ENCODE assay signal across 25 mouse cellular contexts in the genomic region with DNA sequence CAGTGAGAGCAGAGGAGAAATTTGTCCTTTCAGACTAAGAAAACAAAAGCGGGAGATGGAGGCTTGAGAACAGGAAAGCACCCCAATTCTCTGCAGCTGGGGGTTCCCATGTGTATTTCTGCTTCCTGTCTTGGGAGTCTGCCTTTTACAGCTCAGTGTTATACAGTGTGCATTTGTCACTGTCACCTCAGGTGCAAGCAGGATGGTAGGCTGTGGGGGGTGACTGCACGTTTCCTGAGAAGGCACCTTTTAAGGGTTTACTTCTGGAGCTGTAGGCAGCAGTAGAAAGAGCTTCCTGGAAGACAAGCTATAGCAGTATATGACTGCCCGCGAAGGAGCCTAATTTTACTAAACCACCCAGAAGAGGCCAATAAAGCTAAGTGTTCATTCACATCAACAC.
DNase-seq lines count a peak whose midpoint lies in the region; ATAC-seq and TF ChIP-seq lines count a peak whose summit lies in the region.
"Had no signal": no experiment of that assay in that cellular context is flagged by ENCODE, and none has a peak within 500 bp of the region (broad histone marks: within the 10 kb centered on the region; RNA-seq: fewer than 3 reads in every experiment).

No protein-coding gene starts in this region.

- TF ChIP-seq CTCF in thymus, adult 2 months (IDR thresholded peaks at IDR 0.05; ENCODE audit: borderline replicate concordance, control insufficient read depth, extremely low read depth, insufficient read depth, low read length, poor library complexity), result no peak

- peak; percentile 97 for ATAC-seq in activated CD4-positive, CD25-positive, alpha-beta regulatory T cell, adult 4 months
- ATAC-seq: intestine, postnatal 0 days; midbrain, embryonic 16.5 days had no signal

- DNase-seq in CD4-positive, CD25-positive, alpha-beta regulatory T cell, adult 2 months (ENCODE audit: low read depth, low spot score), result peak; percentile 64
- DNase-seq in thymus, adult 2 months, result peak; percentile 56
- DNase-seq in thymus, postnatal 4 days, result peak; percentile 54
- DNase-seq in adrenal gland, adult 2 months, result no peak
- no peak for DNase-seq in urinary bladder, postnatal 14 days (ENCODE audit: low spot score)
- no peak for DNase-seq in layer of hippocampus, adult 18-20 months (ENCODE audit: low spot score in 2 of 2)
- DNase-seq: adrenal gland, adult 8-10 months; cerebellum, adult 18-20 months; cerebellum, postnatal 14 days; gastrocnemius, postnatal 36 days; kidney, postnatal 36 days; left cerebral cortex, postnatal 4 days; liver; lung, postnatal 36 days; right cerebral cortex, postnatal 4 days had no signal

- peaks cover 6% of the 10 kb centered on the region; the same call in 1 of the 2 replicates for H3K4me1 ChIP-seq in thymus, adult 2 months (replicated peaks; ENCODE audit: control insufficient read depth, insufficient read depth, low read length)
- H3K4me1 ChIP-seq: forebrain, embryonic 12.5 days; hindbrain, embryonic 15.5 days; liver, embryonic 15.5 days had no signal

- H3K4me3 ChIP-seq in thymus, adult 2 months (ENCODE audit: control insufficient read depth, insufficient read depth, low read length), result no peak overlapping the region
- H3K4me3 ChIP-seq: forebrain, embryonic 12.5 days; hindbrain, embryonic 15.5 days; kidney, embryonic 15.5 days; liver, embryonic 15.5 days; lung, embryonic 15.5 days; myocyte had no signal

- H3K27ac ChIP-seq in thymus, adult 2 months (ENCODE audit: control insufficient read depth, insufficient read depth, low read length), result 0 out of 2 replicates have a peak overlapping the region, but pooled peaks have one; percentile 8
- H3K27ac ChIP-seq: forebrain, embryonic 12.5 days; hindbrain, embryonic 15.5 days; kidney, embryonic 15.5 days; liver, embryonic 15.5 days; lung, embryonic 15.5 days; stomach, postnatal 0 days had no signal

- no peaks in the 10 kb centered on the region for H3K36me3 ChIP-seq in thymus, adult 2 months (ENCODE audit: control insufficient read depth, insufficient read depth, low read length)
- H3K36me3 ChIP-seq: forebrain, embryonic 12.5 days; hindbrain, embryonic 15.5 days; kidney, embryonic 15.5 days; liver, embryonic 15.5 days; lung, embryonic 15.5 days had no signal

- no peak for TF ChIP-seq POLR2A in thymus, adult 2 months (IDR thresholded peaks at IDR 0.05; ENCODE audit: control insufficient read depth, extremely low read depth, insufficient read depth, low read length, poor library complexity)

- no peaks in the 10 kb centered on the region for H3K27me3 ChIP-seq in thymus, adult 2 months (ENCODE audit: control insufficient read depth, insufficient read depth, low read length)
- H3K27me3 ChIP-seq: forebrain, embryonic 12.5 days; hindbrain, embryonic 15.5 days; kidney, embryonic 15.5 days; liver, embryonic 15.5 days; lung, embryonic 15.5 days had no signal

- 23% methylated on average over 4 of the region's 4 CpGs for whole genome bisulfite sequencing in thymus, adult 2 months

Comparison
In these comparisons a context has a peak if more than half of its experiments do, and no peak if none do; other contexts are left out.
1. DNase-seq: peak in CD4-positive, CD25-positive, alpha-beta regulatory T cell, adult 2 months (single experiment), thymus, adult 2 months (single experiment) and thymus, postnatal 4 days (single experiment); none in adrenal gland, adult 2 months (single experiment), urinary bladder, postnatal 14 days (single experiment) and layer of hippocampus, adult 18-20 months (0 of 2).